Mouse (Mus musculus): ENCODE measurements around the gene Sva.

Gene Sva

GRCm38 (mm10) chr6:42038094-42038493 is at the start of gene Sva:
Sva (plus strand) TSS chr6:42038394.
- no peak for DNase-seq (ENCODE audit: low read depth, low spot score)
